Mouse (Mus musculus): ENCODE data around the gene Vwa1. TPM values are rescaled to one million over a fixed set of nuclear protein-coding genes. Genes with fewer than 3 reads are reported as not detected.
A peak's percentile ranks its signal among the peaks of the same experiment; 100 is the strongest.
"Not testable (repeated sequence)": the region's sequence is repeated elsewhere in the genome, so short reads cannot be mapped to it uniquely, and the experiment has no call there.

The Vwa1 gene
- polyA plus RNA-seq, 1 experiment from 2014 or later = 9.6 TPM

GRCm38 (mm10) chr4:155791240-155791933 lies 16.9 kb upstream of the Vwa1 start:
- no peaks in the 10 kb centered on the region for H3K9me3 ChIP-seq
- no peaks in the 10 kb centered on the region for H3K36me3 ChIP-seq
- H3K9ac ChIP-seq = no peak overlapping the region
- ATAC-seq (ENCODE audit: insufficient number of reproducible peaks, insufficient read depth, low FRiP score, low TSS enrichment, low read depth) = no peak
- H3K27me3 ChIP-seq = no peaks in the 10 kb centered on the region
- H3K4me3 ChIP-seq = no peak overlapping the region
- H3K4me1 ChIP-seq = no peaks in the 10 kb centered on the region
- H3K4me2 ChIP-seq = no peak overlapping the region
- H3K27ac ChIP-seq = no peak overlapping the region
- WGBS = 75% methylated on average over 24 of the region's 24 CpGs

GRCm38 (mm10) chr4:155790650-155791161 lies 16.2 kb upstream of the Vwa1 start:
- no peaks in the 10 kb centered on the region for H3K36me3 ChIP-seq
- H3K27me3 ChIP-seq = no peaks in the 10 kb centered on the region
- H3K27ac ChIP-seq = no peak overlapping the region
- no peaks in the 10 kb centered on the region for H3K9me3 ChIP-seq
- no peak for ATAC-seq (ENCODE audit: insufficient number of reproducible peaks, insufficient read depth, low FRiP score, low TSS enrichment, low read depth)
- H3K4me2 ChIP-seq = no peak overlapping the region
- no peak overlapping the region for H3K4me3 ChIP-seq
- H3K9ac ChIP-seq = no peak overlapping the region
- no peaks in the 10 kb centered on the region for H3K4me1 ChIP-seq
- WGBS = 52% methylated on average over 3 of the region's 3 CpGs

GRCm38 (mm10) chr4:155790021-155790489 lies 15.6 kb upstream of the Vwa1 start, which contains the start of gene Ankrd65:
Gene Ankrd65, plus strand, starts transcription at chr4:155790439.
- Histone ChIP-seq H3K9me3 (no peaks in the 10 kb centered on the region), H3K27me3 (no peaks in the 10 kb centered on the region), H3K36me3 (no peaks in the 10 kb centered on the region), H3K4me1 (0 out of 2 replicates have a peak, but pooled peaks cover 3% of the 10 kb centered on the region), H3K9ac (no peak within 1 kb of the TSS), H3K4me2 (no peak within 1 kb of the TSS), H3K27ac (peak within 1 kb of the TSS; percentile 28; the same call in 1 of the 2 replicates), H3K4me3 (no peak within 1 kb of the TSS)
- no peak for ATAC-seq (ENCODE audit: insufficient number of reproducible peaks, insufficient read depth, low FRiP score, low TSS enrichment, low read depth)
- 78% methylated on average over 3 of the region's 3 CpGs for WGBS

- H3K4me1 ChIP-seq; ATAC-seq (ENCODE audit: insufficient number of reproducible peaks, insufficient read depth, low FRiP score, low TSS enrichment, low read depth); H3K9me3 ChIP-seq; H3K4me2 ChIP-seq; H3K9ac ChIP-seq; H3K27me3 ChIP-seq; H3K36me3 ChIP-seq; H3K27ac ChIP-seq; H3K4me3 ChIP-seq: not testable (repeated sequence)
- 82% methylated on average over 4 of the region's 4 CpGs for WGBS
These were observed 14.3 kb upstream of the Vwa1 start for GRCm38 (mm10) chr4:155788833-155789232.

- ATAC-seq (ENCODE audit: insufficient number of reproducible peaks, insufficient read depth, low FRiP score, low TSS enrichment, low read depth) = no peak
- H3K9ac ChIP-seq = no peak overlapping the region
- no peaks in the 10 kb centered on the region for H3K9me3 ChIP-seq
- H3K4me1 ChIP-seq = peaks cover 7% of the 10 kb centered on the region
- no peak overlapping the region for H3K4me3 ChIP-seq
- no peaks in the 10 kb centered on the region for H3K36me3 ChIP-seq
- H3K27me3 ChIP-seq = no peaks in the 10 kb centered on the region
- H3K27ac ChIP-seq = no peak overlapping the region
- no peak overlapping the region for H3K4me2 ChIP-seq
- WGBS = 70% methylated on average over 3 of the region's 3 CpGs
These were observed 13.8 kb upstream of the Vwa1 start for GRCm38 (mm10) chr4:155788300-155788699.

GRCm38 (mm10) chr4:155785819-155786218 lies 11.3 kb upstream of the Vwa1 start, which contains the start of gene Tmem88b:
Gene Tmem88b, minus strand, starts transcription at chr4:155785874.
- Histone ChIP-seq H3K4me3 (peak within 1 kb of the TSS; percentile 66), H3K4me2 (peak within 1 kb of the TSS; percentile 66), H3K36me3 (no peaks in the 10 kb centered on the region), H3K27me3 (no peaks in the 10 kb centered on the region), H3K27ac (no peak within 1 kb of the TSS), H3K4me1 (peaks cover 9% of the 10 kb centered on the region), H3K9ac (peak within 1 kb of the TSS; percentile 85; the same call in 1 of the 2 replicates), H3K9me3 (no peaks in the 10 kb centered on the region)
- 55% methylated on average over 5 of the region's 5 CpGs for WGBS
- ATAC-seq (ENCODE audit: insufficient number of reproducible peaks, insufficient read depth, low FRiP score, low TSS enrichment, low read depth) = no peak

GRCm38 (mm10) chr4:155785246-155785645 lies 10.7 kb upstream of the Vwa1 start:
- no peak overlapping the region for H3K27ac ChIP-seq
- no peak overlapping the region for H3K4me3 ChIP-seq
- 73% methylated on average over 10 of the region's 10 CpGs for WGBS
- H3K27me3 ChIP-seq = no peaks in the 10 kb centered on the region
- no peak for ATAC-seq (ENCODE audit: insufficient number of reproducible peaks, insufficient read depth, low FRiP score, low TSS enrichment, low read depth)
- H3K9me3 ChIP-seq = no peaks in the 10 kb centered on the region
- H3K9ac ChIP-seq = no peak overlapping the region
- peaks cover 10% of the 10 kb centered on the region for H3K4me1 ChIP-seq
- no peak overlapping the region for H3K4me2 ChIP-seq
- H3K36me3 ChIP-seq = no peaks in the 10 kb centered on the region

- Histone ChIP-seq H3K9ac (peak overlapping the region; percentile 85), H3K4me2 (peak overlapping the region; percentile 66), H3K27me3 (no peaks in the 10 kb centered on the region), H3K4me1 (peaks cover 10% of the 10 kb centered on the region), H3K27ac (peak overlapping the region; percentile 81), H3K9me3 (no peaks in the 10 kb centered on the region), H3K36me3 (no peaks in the 10 kb centered on the region), H3K4me3 (peak overlapping the region; percentile 66)
- under 1% methylated on average over 52 of the region's 52 CpGs for WGBS
- peak; percentile 60; the same call in 1 of the 2 replicates for ATAC-seq (ENCODE audit: insufficient number of reproducible peaks, insufficient read depth, low FRiP score, low TSS enrichment, low read depth)
These were observed 9.7 kb upstream of the Vwa1 start for GRCm38 (mm10) chr4:155784081-155784701.

GRCm38 (mm10) chr4:155783486-155784080 lies 9.1 kb upstream of the Vwa1 start:
- Histone ChIP-seq H3K27me3 (no peaks in the 10 kb centered on the region), H3K4me2 (peak overlapping the region; percentile 66), H3K36me3 (no peaks in the 10 kb centered on the region), H3K9ac (peak overlapping the region; percentile 85), H3K4me1 (peaks cover 10% of the 10 kb centered on the region), H3K4me3 (peak overlapping the region; percentile 66), H3K27ac (no peak overlapping the region; the same call in 1 of the 2 replicates), H3K9me3 (no peaks in the 10 kb centered on the region)
- WGBS = 40% methylated on average over 16 of the region's 16 CpGs
- 0 out of 2 replicates have a peak, but pooled peaks have one; percentile 6 for ATAC-seq (ENCODE audit: insufficient number of reproducible peaks, insufficient read depth, low FRiP score, low TSS enrichment, low read depth)

- H3K4me2 ChIP-seq = no peak overlapping the region
- no peaks in the 10 kb centered on the region for H3K9me3 ChIP-seq
- no peaks in the 10 kb centered on the region for H3K36me3 ChIP-seq
- no peak for ATAC-seq (ENCODE audit: insufficient number of reproducible peaks, insufficient read depth, low FRiP score, low TSS enrichment, low read depth)
- H3K27me3 ChIP-seq = no peaks in the 10 kb centered on the region
- H3K9ac ChIP-seq = no peak overlapping the region
- H3K4me1 ChIP-seq = peaks cover 16% of the 10 kb centered on the region
- no peak overlapping the region for H3K27ac ChIP-seq
- WGBS = 37% methylated on average over 6 of the region's 6 CpGs
- no peak overlapping the region for H3K4me3 ChIP-seq
These were observed 6.4 kb upstream of the Vwa1 start for GRCm38 (mm10) chr4:155780895-155781294.

- peaks cover 24% of the 10 kb centered on the region for H3K4me1 ChIP-seq
- no peak overlapping the region for H3K9ac ChIP-seq
- no peak overlapping the region for H3K27ac ChIP-seq
- 86% methylated on average over 4 of the region's 4 CpGs for WGBS
- no peaks in the 10 kb centered on the region for H3K36me3 ChIP-seq
- no peaks in the 10 kb centered on the region for H3K27me3 ChIP-seq
- no peak for ATAC-seq (ENCODE audit: insufficient number of reproducible peaks, insufficient read depth, low FRiP score, low TSS enrichment, low read depth)
- no peak overlapping the region for H3K4me3 ChIP-seq
- no peak overlapping the region for H3K4me2 ChIP-seq
- H3K9me3 ChIP-seq = no peaks in the 10 kb centered on the region
These were observed 5.0 kb upstream of the Vwa1 start for GRCm38 (mm10) chr4:155779498-155779897.

All from embryonic facial prominence, embryonic 13.5 days (tissue).